Mouse (Mus musculus) liver, adult (tissue): ENCODE measurements around the gene Cox17.

Experiments
- GATA4 ChIP-seq: IDR thresholded peaks from 2 replicates; pipeline ENCODE4 v1.6.1; 2014; ENCODE audit warnings: mild to moderate bottlenecking, low read length; ENCODE audit not compliant: insufficient replicate concordance

The Cox17 gene

GRCm38 (mm10) chr16:38361933-38362332, 15.1 kb downstream of the Cox17 start, which contains the start of gene Popdc2:
Popdc2 (plus strand) TSS chr16:38362209.
- TF ChIP-seq GATA4, result no peak

- no peak for TF ChIP-seq GATA4
These were observed 15.9 kb downstream of the Cox17 start for GRCm38 (mm10) chr16:38362493-38363255.

GRCm38 (mm10) chr16:38363256-38363595, 16.4 kb downstream of the Cox17 start:
- no peak for TF ChIP-seq GATA4

GRCm38 (mm10) chr16:38363657-38364056, 16.9 kb downstream of the Cox17 start:
- TF ChIP-seq GATA4, result no peak

GRCm38 (mm10) chr16:38365390-38365789, 18.6 kb downstream of the Cox17 start:
- no peak for TF ChIP-seq GATA4

GRCm38 (mm10) chr16:38366231-38366630, 19.4 kb downstream of the Cox17 start:
- TF ChIP-seq GATA4, result no peak

- TF ChIP-seq GATA4, result no peak
These were observed 21.5 kb downstream of the Cox17 start for GRCm38 (mm10) chr16:38368336-38368735.

- no peak for TF ChIP-seq GATA4
These were observed 22.2 kb downstream of the Cox17 start for GRCm38 (mm10) chr16:38369000-38369399.

GRCm38 (mm10) chr16:38369431-38369830, 22.6 kb downstream of the Cox17 start:
- no peak for TF ChIP-seq GATA4

- TF ChIP-seq GATA4, result no peak
These were observed 23.2 kb downstream of the Cox17 start for GRCm38 (mm10) chr16:38369992-38370484.

GRCm38 (mm10) chr16:38370633-38371374, 24.0 kb downstream of the Cox17 start:
- no peak for TF ChIP-seq GATA4

GRCm38 (mm10) chr16:38371705-38372296, 25.0 kb downstream of the Cox17 start:
- no peak for TF ChIP-seq GATA4

GRCm38 (mm10) chr16:38372876-38373275, 26.1 kb downstream of the Cox17 start:
- no peak for TF ChIP-seq GATA4

GRCm38 (mm10) chr16:38373439-38373838, 26.6 kb downstream of the Cox17 start:
- TF ChIP-seq GATA4, result no peak

GRCm38 (mm10) chr16:38373941-38374340, 27.1 kb downstream of the Cox17 start:
- TF ChIP-seq GATA4, result no peak

GRCm38 (mm10) chr16:38374379-38375140, 27.8 kb downstream of the Cox17 start:
- TF ChIP-seq GATA4, result no peak

GRCm38 (mm10) chr16:38375182-38375581, 28.4 kb downstream of the Cox17 start:
- TF ChIP-seq GATA4, result no peak
